Mouse (Mus musculus): Measurements from ENCODE around the gene Sprr2a2.

The Sprr2a2 gene

GRCm38 (mm10) chr3:92215569-92215968 is at the start of gene Sprr2a2, which contains the start of gene Sprr2a1:
Gene Sprr2a2 (plus strand): TSS chr3:92215920.
Gene Sprr2a1 (plus strand): TSS chr3:92215799.
- WGBS: no CpG with 5 or more reads among the region's 2 CpGs

GRCm38 (mm10) chr3:92169847-92170246 is 45.9 kb upstream of the Sprr2a2 start:
- 82% methylated on average over 3 of the region's 3 CpGs for WGBS

GRCm38 (mm10) chr3:92176880-92177279 is 38.8 kb upstream of the Sprr2a2 start:
- WGBS: 75% methylated on average over 1 of the region's 1 CpGs

GRCm38 (mm10) chr3:92195512-92196200 is 20.1 kb upstream of the Sprr2a2 start:
- 87% methylated on average over 6 of the region's 6 CpGs for WGBS

GRCm38 (mm10) chr3:92211133-92211925 is 4.4 kb upstream of the Sprr2a2 start:
- no CpG with 5 or more reads among the region's 16 CpGs for WGBS

DNA sequence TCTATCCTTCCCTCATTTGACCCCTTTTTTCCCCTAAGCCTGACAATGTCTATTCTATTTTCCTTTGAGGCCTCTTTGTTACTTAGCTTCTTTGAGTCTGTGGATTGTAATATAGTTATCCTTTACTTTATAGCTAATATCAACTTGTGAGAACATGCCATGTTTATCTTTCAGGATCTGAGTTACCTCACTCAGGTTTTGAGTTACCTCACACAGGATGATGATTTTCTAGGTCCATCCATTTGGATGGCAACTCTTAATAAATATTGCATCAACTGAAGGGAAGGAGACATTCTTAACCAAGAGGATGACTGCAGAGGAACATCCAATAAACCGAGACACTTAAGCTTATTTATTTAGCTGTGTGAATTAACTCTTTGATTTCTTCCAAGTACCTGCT is 3.7 kb upstream of the Sprr2a2 start:
- no CpG with 5 or more reads among the region's 1 CpGs for WGBS

DNA sequence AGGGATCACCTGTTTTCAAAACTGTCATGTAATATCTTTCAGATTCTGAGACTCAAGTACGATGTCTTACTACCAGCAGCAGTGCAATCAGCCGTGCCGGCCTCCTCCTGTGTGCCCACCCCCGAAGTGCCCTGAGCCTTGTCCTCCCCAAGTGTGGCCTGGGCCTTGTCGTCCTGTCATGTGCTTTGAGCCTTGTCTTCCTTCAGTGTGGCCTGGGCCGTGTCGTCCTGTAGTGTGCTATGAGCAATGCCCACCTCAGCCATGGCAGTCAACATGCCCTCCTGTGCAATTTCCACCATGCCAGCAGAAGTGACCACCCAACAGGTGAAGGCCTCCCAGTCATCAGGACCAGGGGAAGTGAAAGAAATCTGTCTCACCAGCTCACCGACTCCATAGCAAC is 3.3 kb downstream of the Sprr2a2 start:
- no CpG with 5 or more reads among the region's 8 CpGs for WGBS

- WGBS: 72% methylated on average over 3 of the region's 3 CpGs
Measured at GRCm38 (mm10) chr3:92227410-92227809, 11.7 kb downstream of the Sprr2a2 start.

DNA sequence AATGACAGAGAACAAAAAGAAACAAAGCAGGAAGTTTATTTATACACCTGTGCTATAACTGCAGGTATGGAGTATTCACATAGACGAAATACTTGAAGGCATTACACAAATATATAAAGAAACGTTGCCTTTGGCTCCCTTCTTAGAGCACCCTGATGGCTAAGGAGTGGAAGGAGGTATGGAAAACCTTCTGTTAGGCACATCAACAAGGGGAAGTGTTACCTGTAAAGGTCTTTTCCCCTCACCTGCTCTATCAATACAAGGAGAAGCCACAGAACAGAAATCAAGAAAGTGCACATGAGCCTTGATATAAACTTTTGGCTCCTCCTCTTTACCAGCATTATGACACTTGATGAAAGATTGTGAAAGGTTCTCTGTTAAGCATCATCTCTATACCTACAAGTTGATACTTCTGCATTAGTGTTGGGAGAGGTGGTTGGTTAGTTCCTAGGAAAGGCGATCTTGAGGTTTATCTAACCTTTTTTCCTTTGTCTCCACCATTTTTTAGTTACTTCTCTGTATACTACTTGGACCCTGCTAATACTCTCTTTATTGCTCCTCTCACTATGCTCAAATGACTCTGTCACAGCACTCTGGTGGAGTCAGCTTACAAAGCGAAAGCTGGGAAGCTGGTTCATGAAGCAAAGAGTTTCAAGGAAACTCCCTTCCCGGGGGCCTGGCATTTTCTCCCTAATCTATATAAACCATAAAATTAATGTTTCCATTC is 20.9 kb downstream of the Sprr2a2 start:
- WGBS: no CpG with 5 or more reads among the region's 5 CpGs

DNA sequence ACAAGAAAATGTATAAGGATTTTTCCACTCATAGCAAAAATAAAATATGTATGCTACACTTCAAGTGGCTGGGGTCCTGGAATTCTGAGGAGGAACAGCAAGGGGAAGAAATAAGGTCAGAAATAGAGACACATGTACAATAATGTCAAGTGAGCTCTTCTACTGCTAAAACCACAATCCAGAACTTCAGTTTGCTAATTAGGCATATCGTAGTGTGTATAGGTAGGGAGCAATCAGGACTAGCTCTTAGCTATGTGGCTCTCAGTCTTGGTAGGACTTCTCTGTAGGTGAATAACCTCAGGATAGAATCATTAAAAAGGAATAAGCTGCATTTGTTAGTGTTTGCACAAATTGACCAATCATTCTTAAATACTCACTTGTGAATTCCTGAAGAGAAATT is 23.5 kb downstream of the Sprr2a2 start:
- no CpG with 5 or more reads among the region's 1 CpGs for WGBS

DNA sequence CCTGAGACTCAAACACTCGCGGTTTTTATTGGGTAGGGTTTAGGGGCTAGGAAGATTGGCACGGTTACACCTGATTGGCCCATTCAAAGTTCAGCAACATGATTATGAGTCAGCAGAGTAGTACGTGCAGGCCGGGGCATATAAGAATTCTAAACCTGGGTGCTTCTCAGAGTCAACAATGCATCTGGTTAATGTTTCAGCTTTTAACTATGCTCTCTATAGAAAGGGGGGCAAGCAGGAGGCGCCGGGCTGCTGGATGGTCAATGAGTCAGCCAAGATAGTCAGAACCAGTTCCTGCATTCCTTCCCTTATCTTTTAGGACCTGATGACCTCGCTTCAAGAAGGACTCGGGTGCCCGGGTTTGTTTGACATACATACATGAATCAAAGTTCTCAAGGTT is 30.5 kb downstream of the Sprr2a2 start:
- no CpG with 5 or more reads among the region's 10 CpGs for WGBS

DNA sequence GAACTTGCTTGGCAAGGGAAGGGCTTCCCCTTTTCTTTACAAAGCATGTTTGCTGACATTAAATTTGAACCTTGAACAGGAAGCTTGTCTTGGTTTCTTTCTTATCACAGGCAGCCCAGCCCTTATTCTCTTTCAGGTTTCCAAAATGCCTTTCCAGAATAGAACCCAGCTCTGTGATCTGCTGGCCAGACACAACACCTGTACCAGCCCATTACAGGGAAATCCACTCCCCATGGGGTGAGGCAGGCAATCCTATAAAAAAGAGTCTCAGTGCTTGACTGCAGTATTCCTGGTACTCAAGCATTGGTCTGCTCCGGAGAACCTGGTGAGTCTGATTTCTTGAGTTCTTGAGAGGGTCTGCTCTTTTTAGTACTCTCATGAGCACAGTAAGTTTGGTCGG is 34.7 kb downstream of the Sprr2a2 start:
- WGBS: 92% methylated on average over 1 of the region's 2 CpGs

DNA sequence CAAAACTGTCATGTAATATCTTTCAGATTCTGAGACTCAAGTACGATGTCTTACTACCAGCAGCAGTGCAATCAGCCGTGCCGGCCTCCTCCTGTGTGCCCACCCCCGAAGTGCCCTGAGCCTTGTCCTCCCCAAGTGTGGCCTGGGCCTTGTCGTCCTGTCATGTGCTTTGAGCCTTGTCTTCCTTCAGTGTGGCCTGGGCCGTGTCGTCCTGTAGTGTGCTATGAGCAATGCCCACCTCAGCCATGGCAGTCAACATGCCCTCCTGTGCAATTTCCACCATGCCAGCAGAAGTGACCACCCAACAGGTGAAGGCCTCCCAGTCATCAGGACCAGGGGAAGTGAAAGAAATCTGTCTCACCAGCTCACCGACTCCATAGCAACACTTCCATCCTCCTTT is 38.1 kb downstream of the Sprr2a2 start:
- WGBS: no CpG with 5 or more reads among the region's 8 CpGs

DNA sequence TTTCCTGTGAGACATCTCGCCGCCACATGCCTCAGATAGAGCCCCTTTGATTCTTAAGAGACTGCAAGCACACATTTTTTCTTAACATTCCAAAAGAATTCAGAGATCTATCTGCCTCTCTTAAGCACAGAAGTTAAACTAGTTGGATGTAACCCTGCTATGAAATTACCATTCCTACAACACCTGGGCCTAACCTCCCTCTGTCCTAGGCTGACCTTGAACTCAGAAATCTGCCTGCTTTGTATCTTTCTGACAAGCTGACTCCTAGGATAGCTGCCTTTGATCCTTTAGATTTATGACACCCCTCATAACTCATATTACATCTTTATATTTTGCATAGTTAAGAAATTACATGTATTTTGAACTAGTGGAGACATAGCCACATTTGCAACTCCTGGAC is 47.7 kb downstream of the Sprr2a2 start:
- no CpG with 5 or more reads among the region's 2 CpGs for WGBS

- WGBS: no CpG with 5 or more reads among the region's 4 CpGs
Measured at GRCm38 (mm10) chr3:92271414-92271985, 55.8 kb downstream of the Sprr2a2 start.

DNA sequence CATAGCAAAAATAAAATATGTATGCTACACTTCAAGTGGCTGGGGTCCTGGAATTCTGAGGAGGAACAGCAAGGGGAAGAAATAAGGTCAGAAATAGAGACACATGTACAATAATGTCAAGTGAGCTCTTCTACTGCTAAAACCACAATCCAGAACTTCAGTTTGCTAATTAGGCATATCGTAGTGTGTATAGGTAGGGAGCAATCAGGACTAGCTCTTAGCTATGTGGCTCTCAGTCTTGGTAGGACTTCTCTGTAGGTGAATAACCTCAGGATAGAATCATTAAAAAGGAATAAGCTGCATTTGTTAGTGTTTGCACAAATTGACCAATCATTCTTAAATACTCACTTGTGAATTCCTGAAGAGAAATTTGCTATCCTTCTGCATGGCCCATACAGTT is 58.3 kb downstream of the Sprr2a2 start:
- no CpG with 5 or more reads among the region's 1 CpGs for WGBS

DNA sequence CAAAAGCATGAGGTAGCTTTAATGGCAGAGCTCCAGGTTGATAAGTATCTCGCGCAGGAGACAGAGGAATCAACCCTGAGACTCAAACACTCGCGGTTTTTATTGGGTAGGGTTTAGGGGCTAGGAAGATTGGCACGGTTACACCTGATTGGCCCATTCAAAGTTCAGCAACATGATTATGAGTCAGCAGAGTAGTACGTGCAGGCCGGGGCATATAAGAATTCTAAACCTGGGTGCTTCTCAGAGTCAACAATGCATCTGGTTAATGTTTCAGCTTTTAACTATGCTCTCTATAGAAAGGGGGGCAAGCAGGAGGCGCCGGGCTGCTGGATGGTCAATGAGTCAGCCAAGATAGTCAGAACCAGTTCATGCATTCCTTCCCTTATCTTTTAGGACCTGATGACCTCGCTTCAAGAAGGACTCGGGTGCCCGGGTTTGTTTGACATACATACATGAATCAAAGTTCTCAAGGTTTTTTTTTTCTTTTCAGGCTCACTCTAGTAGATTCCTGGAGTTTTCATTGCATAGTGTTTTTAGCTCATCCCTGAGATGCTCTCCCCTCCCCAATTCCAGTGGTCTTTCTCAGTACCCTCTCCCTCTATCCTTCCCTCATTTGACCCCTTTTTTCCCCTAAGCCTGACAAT is 65.4 kb downstream of the Sprr2a2 start:
- 92% methylated on average over 5 of the region's 12 CpGs for WGBS

- 95% methylated on average over 1 of the region's 1 CpGs for WGBS
Measured at GRCm38 (mm10) chr3:92285101-92285500, 69.4 kb downstream of the Sprr2a2 start, which contains the start of gene Sprr2a3. Gene Sprr2a3 (plus strand): TSS chr3:92285417.

DNA sequence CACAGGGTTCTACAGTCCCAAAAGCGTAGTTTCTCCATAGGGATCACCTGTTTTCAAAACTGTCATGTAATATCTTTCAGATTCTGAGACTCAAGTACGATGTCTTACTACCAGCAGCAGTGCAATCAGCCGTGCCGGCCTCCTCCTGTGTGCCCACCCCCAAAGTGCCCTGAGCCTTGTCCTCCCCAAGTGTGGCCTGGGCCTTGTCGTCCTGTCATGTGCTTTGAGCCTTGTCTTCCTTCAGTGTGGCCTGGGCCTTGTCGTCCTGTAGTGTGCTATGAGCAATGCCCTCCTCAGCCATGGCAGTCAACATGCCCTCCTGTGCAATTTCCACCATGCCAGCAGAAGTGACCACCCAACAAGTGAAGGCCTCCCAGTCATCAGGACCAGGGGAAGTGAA is 72.8 kb downstream of the Sprr2a2 start:
- WGBS: 86% methylated on average over 6 of the region's 6 CpGs

Measured in cerebral cortex, adult 2 months (tissue).